Mouse (Mus musculus): Measurements from ENCODE around the gene Daxx.

- no peak for TF ChIP-seq CTCF (IDR thresholded peaks at IDR 0.05; ENCODE audit: low read depth, low read length)
- TF ChIP-seq POLR2A (IDR thresholded peaks at IDR 0.05; ENCODE audit: borderline replicate concordance, low read depth, low read length): no peak; the same call in 1 of the 2 replicates
Measured at GRCm38 (mm10) chr17:33954646-33955554, 45.7 kb downstream of the Daxx start.
